Mouse (Mus musculus): ENCODE measurements around the gene Dock1.

DNA sequence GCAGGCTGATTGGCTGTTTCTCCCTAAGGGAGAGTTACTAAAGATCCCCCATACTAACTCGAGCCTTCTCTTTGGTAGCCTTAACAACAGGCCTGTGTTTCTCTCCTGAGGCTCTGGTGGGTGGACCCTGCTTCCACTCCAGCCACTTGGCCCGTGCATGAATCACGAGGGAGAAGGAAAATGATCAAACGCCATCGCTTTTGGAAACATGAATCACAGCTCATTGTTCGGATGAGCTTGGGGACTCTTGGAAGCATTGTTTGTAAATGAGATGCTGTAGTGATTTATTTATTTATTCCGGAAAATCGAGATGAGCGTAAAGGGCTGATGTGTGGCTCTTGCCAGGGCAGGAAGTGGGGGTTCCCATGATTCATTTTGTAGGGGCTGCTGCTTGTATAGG lies 3.5 kb downstream of the Dock1 start:
- TF ChIP-seq CTCF (conservative IDR thresholded peaks at IDR 0.05; ENCODE audit: low read length) (no peak), POU5F1 (IDR thresholded peaks at IDR 0.05; ENCODE audit: borderline replicate concordance, low read length) (no peak), NANOG (IDR thresholded peaks at IDR 0.05; ENCODE audit: borderline replicate concordance, low read length) (no peak)

Data from E14TG2a.4 (cell line).